Mouse (Mus musculus): ENCODE data around the gene Hipk2.

DNA sequence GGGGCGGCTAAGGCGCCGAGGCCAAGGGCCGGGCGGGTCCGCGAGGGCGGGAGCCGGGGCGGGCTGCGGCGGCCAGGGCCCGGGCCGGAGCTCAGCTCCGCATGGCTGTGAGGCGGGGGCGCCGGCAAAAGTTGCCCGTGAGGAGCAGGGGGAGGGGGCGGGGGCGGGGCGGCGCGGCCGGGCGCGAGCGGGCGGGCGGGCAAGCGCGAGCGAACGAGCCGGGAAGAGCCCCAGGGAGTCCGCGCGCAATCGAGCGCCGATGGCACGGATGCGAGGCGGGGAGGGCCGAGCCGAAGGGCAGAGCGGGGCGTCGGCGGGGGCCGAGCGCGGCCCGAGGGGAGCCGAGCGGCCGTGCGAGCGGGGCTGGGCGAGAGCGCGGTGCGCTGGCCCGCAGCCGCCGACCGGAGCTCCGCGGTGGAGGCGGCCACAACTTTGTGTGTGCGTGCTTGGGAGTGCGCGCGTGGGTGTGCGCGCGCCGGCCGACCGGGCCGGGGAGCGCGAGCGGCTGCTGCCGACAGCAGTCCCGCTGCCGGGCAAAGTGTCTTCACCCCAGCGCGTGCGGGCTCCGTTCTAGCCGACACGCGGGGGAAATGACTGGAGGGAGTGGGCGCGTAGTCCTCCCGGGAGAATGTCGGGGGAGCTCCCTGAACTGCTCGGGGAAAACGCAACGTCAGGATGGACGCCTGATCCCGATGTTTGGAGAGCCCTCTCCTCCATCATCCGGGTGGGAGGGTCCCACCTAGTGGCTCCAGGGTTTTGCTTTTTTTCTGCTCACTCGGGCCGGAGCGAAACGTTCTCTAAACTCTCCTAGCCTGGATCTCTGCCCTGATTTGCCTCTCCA lies at the start of gene Hipk2:
- no peak for TF ChIP-seq POLR2A (IDR thresholded peaks at IDR 0.05; ENCODE audit: low read depth, low read length)
- TF ChIP-seq CTCF (IDR thresholded peaks at IDR 0.05; ENCODE audit: extremely low read depth, insufficient read depth, insufficient read length, insufficient replicate concordance) = no peak
